Mouse (Mus musculus) olfactory bulb, adult 2 months (tissue): ENCODE data around the gene Znhit1.

Experiments used
- CTCF ChIP-seq: fragments of 200-500 bp; IDR thresholded peaks from 2 replicates; pipeline ENCODE4 v1.5.1; 2012; ENCODE audit warnings: low read depth, mild to moderate bottlenecking, low read length, moderate library complexity; ENCODE audit not compliant: insufficient read depth
- POLR2A ChIP-seq: fragments of 200-500 bp; IDR thresholded peaks from 2 replicates; pipeline ENCODE4 v1.6.1; 2012; ENCODE audit warnings: mild to moderate bottlenecking, low read depth, low read length, moderate library complexity; ENCODE audit not compliant: insufficient read depth

DNA sequence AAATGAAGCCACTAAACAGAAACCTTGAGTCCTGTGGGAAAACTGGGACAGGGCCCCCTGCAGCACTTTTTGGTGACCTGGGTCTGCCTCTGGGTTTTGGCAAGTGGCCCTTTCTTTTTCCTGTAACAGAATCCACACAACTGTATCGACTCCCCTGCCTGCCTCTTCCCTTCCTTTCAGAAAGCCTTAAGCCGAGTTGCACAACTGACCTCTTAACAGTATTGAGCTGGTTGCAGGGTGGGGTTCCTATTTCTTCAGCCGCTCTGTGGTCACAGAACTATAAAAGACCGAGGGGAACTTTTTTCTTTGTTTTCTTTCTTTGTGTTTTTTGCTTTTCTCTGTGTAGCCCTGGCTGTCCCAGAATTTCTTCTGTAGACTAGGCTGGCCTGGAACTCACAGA is 10.1 kb downstream of the Znhit1 start:
- no peak for TF ChIP-seq CTCF
- no peak for TF ChIP-seq POLR2A
